Mouse (Mus musculus): ENCODE results near the gene Syn2.

- TF ChIP-seq CTCF (IDR thresholded peaks at IDR 0.05; ENCODE audit: low read depth, low read length) (no peak), GATA1 (IDR thresholded peaks at IDR 0.05; ENCODE audit: borderline replicate concordance, low read length) (no peak), POLR2AphosphoS5 (IDR thresholded peaks at IDR 0.05; ENCODE audit: insufficient replicate concordance, low read depth, low read length) (no peak), TAL1 (conservative IDR thresholded peaks at IDR 0.05; ENCODE audit: low read depth, low read length) (no peak)
These were observed 103.6 kb downstream of the Syn2 start for GRCm38 (mm10) chr6:115238031-115239027.

Measured in G1E (cell line).